Mouse (Mus musculus) thymus, postnatal 14 days (tissue): Measurements from ENCODE around the gene Arl6ip6.

Experiments
- DNase-seq: peaks from one replicate; pipeline ENCODE4 v3.0.0; 2021

Arl6ip6 gene

GRCm38 (mm10) chr2:53191523-53192220 lies at the start of gene Arl6ip6:
Gene Arl6ip6 (plus strand): TSS chr2:53191726.
- DNase-seq, result peak; percentile 99

GRCm38 (mm10) chr2:53146852-53147251 lies 44.7 kb upstream of the Arl6ip6 start:
- no peak for DNase-seq

- DNase-seq, result no peak
These were observed 17.6 kb upstream of the Arl6ip6 start for GRCm38 (mm10) chr2:53173966-53174365.

- no peak for DNase-seq
These were observed 12.6 kb upstream of the Arl6ip6 start for GRCm38 (mm10) chr2:53178966-53179365.

GRCm38 (mm10) chr2:53179876-53180275 lies 11.7 kb upstream of the Arl6ip6 start:
- DNase-seq, result no peak

- peak; percentile 13 for DNase-seq
These were observed 1.7 kb upstream of the Arl6ip6 start for GRCm38 (mm10) chr2:53189811-53190210.

GRCm38 (mm10) chr2:53190684-53191511 lies 628 bp upstream of the Arl6ip6 start, which contains the start of gene Prpf40a:
Gene Prpf40a (minus strand): TSS chr2:53191284.
- DNase-seq, result peak; percentile 100

- DNase-seq, result no peak
These were observed 860 bp downstream of the Arl6ip6 start for GRCm38 (mm10) chr2:53192386-53192785.

- DNase-seq, result no peak
These were observed 4.9 kb downstream of the Arl6ip6 start for GRCm38 (mm10) chr2:53196431-53196830.

- no peak for DNase-seq
These were observed 7.7 kb downstream of the Arl6ip6 start for GRCm38 (mm10) chr2:53199203-53199602.

- no peak for DNase-seq
These were observed 8.8 kb downstream of the Arl6ip6 start for GRCm38 (mm10) chr2:53200164-53200885.

GRCm38 (mm10) chr2:53204373-53205274 lies 13.1 kb downstream of the Arl6ip6 start:
- DNase-seq, result no peak

GRCm38 (mm10) chr2:53206749-53207148 lies 15.2 kb downstream of the Arl6ip6 start:
- DNase-seq, result no peak

- no peak for DNase-seq
These were observed 22.0 kb downstream of the Arl6ip6 start for GRCm38 (mm10) chr2:53213493-53213892.

- no peak for DNase-seq
These were observed 30.7 kb downstream of the Arl6ip6 start for GRCm38 (mm10) chr2:53222242-53222641.

GRCm38 (mm10) chr2:53256982-53257381 lies 65.5 kb downstream of the Arl6ip6 start:
- no peak for DNase-seq
